Mouse (Mus musculus): ENCODE results near the gene Mms19.

The Mms19 gene

GRCm38 (mm10) chr19:41980819-41981594 is at the start of gene Mms19:
TSS of gene Mms19 (minus strand) at chr19:41981157.
- peak; percentile 99 for DNase-seq (ENCODE audit: low read depth, low spot score)

- DNase-seq (ENCODE audit: low read depth, low spot score): peak; percentile 69
Measured at GRCm38 (mm10) chr19:42026158-42026557, 45.2 kb upstream of the Mms19 start.

- no peak for DNase-seq (ENCODE audit: low read depth, low spot score)
Measured at GRCm38 (mm10) chr19:42022542-42022848, 41.5 kb upstream of the Mms19 start.

GRCm38 (mm10) chr19:42021681-42022541 is 41.0 kb upstream of the Mms19 start:
- no peak for DNase-seq (ENCODE audit: low read depth, low spot score)

GRCm38 (mm10) chr19:42019011-42019522 is 38.1 kb upstream of the Mms19 start:
- peak; percentile 63 for DNase-seq (ENCODE audit: low read depth, low spot score)

- no peak for DNase-seq (ENCODE audit: low read depth, low spot score)
Measured at GRCm38 (mm10) chr19:42017399-42018247, 36.7 kb upstream of the Mms19 start.

GRCm38 (mm10) chr19:42016840-42017239 is 35.9 kb upstream of the Mms19 start:
- no peak for DNase-seq (ENCODE audit: low read depth, low spot score)

GRCm38 (mm10) chr19:42016251-42016650 is 35.3 kb upstream of the Mms19 start:
- no peak for DNase-seq (ENCODE audit: low read depth, low spot score)

- no peak for DNase-seq (ENCODE audit: low read depth, low spot score)
Measured at GRCm38 (mm10) chr19:42015001-42015400, 34.0 kb upstream of the Mms19 start.

GRCm38 (mm10) chr19:42014231-42014825 is 33.4 kb upstream of the Mms19 start:
- no peak for DNase-seq (ENCODE audit: low read depth, low spot score)

GRCm38 (mm10) chr19:42011123-42011522 is 30.2 kb upstream of the Mms19 start:
- no peak for DNase-seq (ENCODE audit: low read depth, low spot score)

- DNase-seq (ENCODE audit: low read depth, low spot score): no peak
Measured at GRCm38 (mm10) chr19:42010436-42010835, 29.5 kb upstream of the Mms19 start.

GRCm38 (mm10) chr19:42009067-42009466 is 28.1 kb upstream of the Mms19 start:
- no peak for DNase-seq (ENCODE audit: low read depth, low spot score)

GRCm38 (mm10) chr19:42008586-42008985 is 27.6 kb upstream of the Mms19 start:
- DNase-seq (ENCODE audit: low read depth, low spot score): no peak

GRCm38 (mm10) chr19:42006568-42006967 is 25.6 kb upstream of the Mms19 start:
- DNase-seq (ENCODE audit: low read depth, low spot score): no peak

GRCm38 (mm10) chr19:42005616-42006015 is 24.7 kb upstream of the Mms19 start:
- DNase-seq (ENCODE audit: low read depth, low spot score): no peak

GRCm38 (mm10) chr19:42004258-42004657 is 23.3 kb upstream of the Mms19 start:
- DNase-seq (ENCODE audit: low read depth, low spot score): no peak

- no peak for DNase-seq (ENCODE audit: low read depth, low spot score)
Measured at GRCm38 (mm10) chr19:42001253-42001980, 20.5 kb upstream of the Mms19 start.

- DNase-seq (ENCODE audit: low read depth, low spot score): no peak
Measured at GRCm38 (mm10) chr19:42000446-42000958, 19.5 kb upstream of the Mms19 start.

GRCm38 (mm10) chr19:41999688-42000283 is 18.8 kb upstream of the Mms19 start:
- DNase-seq (ENCODE audit: low read depth, low spot score): no peak
